Mouse (Mus musculus) lung, postnatal 10 days (tissue): ENCODE measurements around the gene Sstr4.
A peak's percentile ranks its signal among the peaks of the same experiment; 100 is the strongest.

Experiments
- DNase-seq: peaks from one replicate; pipeline ENCODE4 v3.0.0; 2021

The Sstr4 gene

DNA sequence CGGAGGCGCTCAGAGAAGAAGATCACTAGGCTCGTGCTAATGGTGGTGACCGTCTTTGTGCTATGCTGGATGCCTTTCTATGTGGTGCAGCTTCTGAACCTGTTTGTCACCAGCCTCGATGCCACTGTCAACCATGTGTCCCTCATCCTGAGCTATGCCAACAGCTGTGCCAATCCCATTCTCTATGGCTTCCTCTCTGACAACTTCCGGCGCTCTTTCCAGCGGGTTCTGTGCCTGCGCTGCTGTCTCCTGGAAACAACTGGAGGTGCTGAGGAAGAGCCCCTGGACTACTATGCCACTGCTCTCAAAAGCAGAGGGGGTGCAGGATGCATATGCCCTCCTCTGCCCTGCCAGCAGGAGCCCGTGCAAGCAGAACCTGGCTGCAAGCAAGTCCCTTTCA, 1.1 kb downstream of the Sstr4 start:
- no peak for DNase-seq

- peak; percentile 59 for DNase-seq
Measured at GRCm38 (mm10) chr2:148397015-148397783, 2.1 kb downstream of the Sstr4 start.

DNA sequence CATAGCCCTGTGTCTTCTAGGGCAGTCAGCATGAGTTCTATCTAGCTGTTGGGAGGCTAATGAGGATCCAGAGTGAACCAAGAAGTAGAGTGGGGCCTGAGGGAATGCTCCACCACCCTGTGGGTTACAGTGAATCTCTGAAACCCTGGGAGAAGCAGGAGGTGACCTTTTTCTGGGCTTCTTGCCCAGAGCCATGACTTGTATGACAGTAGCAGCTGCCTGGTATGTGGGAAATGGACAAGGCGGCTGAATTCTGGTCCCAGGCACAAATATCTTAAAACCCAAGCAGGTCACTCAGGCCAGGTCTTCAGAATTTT, 2.6 kb downstream of the Sstr4 start:
- DNase-seq = peak; percentile 69

DNA sequence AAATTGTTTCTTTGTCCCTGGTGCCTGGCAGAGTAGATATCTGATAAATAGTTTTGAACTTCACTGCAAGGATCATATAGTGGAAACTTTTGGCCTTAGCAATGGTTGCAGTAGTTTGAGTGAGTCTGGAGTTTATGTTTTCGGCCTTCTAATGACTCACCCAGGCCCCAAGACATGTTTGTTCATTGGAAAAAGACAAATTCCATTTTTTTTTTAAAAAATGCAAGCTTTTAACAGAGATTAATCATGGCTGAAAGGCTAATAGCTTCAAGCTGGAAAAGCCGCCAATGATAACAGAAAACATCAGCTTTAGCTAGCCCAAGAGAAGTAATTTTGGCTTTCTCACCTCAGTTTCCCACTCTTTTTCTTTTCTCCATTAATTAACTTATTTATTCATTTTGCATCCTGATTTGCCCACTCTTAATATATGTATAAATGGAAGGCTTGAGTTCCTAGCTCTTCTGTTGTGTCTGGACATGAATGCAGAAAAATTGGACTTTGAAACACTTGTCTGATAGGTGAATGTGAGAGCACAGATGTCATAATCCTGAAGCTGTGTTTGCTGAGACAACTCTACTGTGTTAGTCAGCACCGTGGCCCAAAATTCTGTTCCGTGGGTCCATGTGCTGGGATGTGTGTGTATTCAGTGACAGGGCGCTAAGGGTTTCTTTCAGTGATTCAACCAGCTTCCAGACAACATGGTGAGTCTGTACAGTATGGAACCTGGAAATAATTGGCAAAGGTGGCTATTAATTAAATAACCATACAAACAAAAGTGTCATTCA, 3.9 kb downstream of the Sstr4 start:
- DNase-seq = no peak

GRCm38 (mm10) chr2:148402227-148402626, 7.1 kb downstream of the Sstr4 start:
- DNase-seq = peak; percentile 27

GRCm38 (mm10) chr2:148404906-148405305, 9.8 kb downstream of the Sstr4 start:
- DNase-seq = no peak

DNA sequence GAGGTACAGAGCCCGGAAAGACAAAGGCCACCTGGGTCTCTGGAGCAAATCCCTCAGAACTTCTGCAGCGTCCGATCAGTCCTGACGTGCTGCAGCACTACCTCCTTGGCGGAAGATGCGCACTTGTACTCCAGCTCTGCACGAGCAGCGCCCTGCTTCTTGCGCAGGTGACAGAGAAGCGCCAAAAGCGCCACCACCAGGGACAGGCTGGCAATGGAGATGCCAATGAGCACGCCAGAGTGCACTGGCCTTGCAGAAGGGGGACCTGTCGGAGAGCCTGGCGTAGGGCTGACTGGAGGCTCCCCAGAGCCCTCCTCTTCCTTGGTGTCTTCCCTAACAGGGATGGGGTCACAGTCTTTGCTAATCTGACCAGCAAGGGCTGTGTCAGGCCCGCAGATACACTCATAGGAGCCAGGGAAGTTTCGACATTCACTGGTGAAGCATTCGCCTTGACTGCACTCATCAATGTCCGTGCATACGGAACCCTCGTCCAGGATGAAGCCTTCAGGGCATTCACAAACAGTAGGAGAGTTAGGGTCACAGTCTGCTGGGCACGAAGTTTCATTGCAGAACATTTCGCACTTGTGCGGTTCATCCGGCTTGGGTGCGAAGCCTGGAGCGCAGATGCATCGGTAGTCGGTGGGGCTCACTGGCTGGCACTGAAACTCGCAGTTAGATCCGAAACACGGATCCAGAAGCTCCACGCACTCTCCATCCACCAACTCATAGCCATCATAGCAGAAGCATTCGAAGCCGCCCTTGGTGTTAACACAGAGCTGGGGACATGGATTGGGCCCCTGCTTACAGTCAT, 11.2 kb downstream of the Sstr4 start:
- peak; percentile 64 for DNase-seq

DNA sequence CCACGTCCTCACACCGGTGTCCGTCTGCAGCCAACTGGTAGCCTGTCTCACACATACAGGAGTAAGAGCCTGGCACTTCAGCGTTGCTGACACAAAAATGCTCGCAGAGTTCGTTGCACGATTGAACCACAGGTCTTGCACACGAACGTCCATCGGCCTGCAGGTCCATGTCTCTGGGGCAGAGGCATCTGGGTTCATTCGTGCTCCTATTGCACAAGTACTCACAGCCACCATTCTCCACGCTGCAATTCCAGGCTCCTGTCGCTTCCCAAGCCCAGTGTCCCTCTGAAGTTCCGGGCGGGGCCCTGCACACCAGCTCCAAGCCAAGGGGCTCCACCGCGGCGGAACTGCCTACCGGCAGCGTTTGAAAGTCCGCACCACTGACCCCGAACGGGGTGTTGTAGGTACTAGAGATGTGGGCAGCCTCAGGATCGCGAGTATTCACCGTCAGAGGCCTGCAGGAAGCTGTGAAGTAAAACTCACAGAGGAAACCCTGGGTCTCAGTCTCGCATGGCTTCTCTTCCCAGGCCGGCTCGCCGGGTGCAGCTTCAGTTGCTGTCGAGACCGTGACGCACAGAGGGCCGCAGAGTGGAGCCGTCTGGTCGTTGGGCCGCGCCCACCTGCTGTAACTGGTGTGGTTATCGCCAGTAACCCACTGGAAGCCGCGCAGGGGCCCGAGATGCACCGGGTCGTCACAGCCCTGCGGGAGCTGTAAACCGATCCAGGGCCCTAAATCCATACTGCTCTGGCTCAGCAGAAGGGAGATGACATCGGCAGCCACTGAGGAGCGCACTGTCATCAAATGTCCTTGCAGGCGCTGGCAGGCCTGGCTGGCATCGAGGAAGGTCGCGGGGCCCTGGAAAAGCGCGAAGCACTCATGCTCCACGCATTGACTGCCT, 12.1 kb downstream of the Sstr4 start:
- peak; percentile 74 for DNase-seq

DNA sequence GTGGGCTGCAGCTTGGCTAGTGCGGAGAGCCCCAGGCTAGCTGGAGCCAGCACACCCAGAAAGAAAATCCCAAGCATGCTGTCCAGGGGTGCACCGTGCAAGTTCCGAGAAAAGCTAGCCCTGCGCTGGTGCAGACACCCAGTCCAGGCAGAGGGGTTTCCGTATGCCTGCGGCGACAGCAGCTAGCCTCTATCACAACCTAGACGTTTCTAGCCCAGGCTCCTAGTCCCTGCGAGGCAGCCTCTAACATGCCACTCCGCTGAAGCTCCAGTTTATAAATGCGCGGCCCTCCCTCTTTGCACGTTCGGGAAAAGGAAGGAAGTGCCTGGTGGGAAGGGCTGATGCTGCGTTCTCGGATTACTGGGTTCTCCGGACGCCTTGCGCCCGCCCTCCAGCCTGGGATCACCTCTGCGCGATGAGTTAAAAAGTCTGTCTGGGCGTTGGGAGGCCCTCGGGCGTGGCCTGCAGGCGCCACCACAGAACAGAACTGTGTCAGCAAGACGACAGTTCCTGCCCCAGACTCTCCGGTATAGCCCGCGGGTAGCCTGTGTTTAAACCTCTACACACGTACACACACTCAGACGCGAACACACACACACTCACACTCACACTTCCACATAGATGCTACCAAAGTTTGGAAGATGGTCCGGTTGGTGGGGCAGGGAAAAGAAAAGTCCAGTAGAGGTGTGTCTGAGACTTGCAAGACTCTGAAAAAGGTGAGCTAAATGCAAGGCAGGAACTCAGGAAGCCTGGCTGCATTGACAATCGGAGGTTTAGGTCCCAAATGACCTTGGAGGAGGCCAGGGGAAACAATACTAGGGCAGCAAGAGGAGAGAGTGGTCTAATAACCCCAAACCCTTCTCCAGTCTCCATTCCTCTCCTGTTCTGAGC, 13.0 kb downstream of the Sstr4 start, which contains the start of gene Thbd:
TSS of gene Thbd (minus strand) at position 319 of the 891 bp plus-strand sequence.
- DNase-seq = peak; percentile 92

DNA sequence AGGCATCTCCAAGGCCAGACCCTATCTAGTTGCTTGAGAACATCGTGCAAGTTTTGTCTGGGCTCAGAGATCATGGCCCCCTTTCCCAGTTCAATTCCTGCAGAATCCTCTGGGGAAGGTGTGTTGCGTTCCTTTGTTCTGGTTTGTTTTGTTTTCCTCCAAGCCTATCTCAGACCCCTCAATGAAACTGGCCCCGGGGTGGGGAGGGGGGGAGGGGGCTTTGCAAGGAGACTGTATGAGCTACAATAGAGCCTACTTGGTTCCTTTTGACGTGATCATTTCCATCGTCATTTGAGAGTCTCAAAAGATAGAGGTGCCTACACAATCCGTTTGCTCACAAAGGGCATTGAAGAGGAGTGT, 13.6 kb downstream of the Sstr4 start:
- DNase-seq = no peak

- DNase-seq = peak; percentile 96
Measured at GRCm38 (mm10) chr2:148409141-148409540, 14.0 kb downstream of the Sstr4 start.

DNA sequence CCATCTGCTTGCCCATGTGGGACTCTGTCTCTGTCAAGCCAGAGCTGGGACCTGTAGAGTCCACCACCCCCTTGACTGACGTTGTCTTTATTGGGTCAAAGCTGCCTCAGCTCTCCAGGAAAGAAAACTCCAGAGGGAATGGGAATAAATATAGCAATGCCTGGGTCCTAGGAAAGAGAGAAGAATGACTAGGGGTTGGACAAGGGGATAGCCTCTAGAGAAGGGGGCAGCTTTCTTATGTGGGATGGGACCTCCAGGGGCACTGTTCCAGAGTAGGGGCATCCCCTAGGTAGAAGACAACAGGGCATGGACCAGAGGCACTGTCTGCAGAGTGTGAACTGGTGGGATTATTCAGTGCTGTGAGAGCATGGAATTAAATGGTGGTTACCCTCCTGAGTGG, 14.7 kb downstream of the Sstr4 start:
- DNase-seq = no peak

GRCm38 (mm10) chr2:148419151-148419550, 24.0 kb downstream of the Sstr4 start:
- DNase-seq = no peak

- DNase-seq = peak; percentile 63
Measured at GRCm38 (mm10) chr2:148419776-148420175, 24.6 kb downstream of the Sstr4 start.

GRCm38 (mm10) chr2:148421112-148421511, 26.0 kb downstream of the Sstr4 start:
- no peak for DNase-seq

DNA sequence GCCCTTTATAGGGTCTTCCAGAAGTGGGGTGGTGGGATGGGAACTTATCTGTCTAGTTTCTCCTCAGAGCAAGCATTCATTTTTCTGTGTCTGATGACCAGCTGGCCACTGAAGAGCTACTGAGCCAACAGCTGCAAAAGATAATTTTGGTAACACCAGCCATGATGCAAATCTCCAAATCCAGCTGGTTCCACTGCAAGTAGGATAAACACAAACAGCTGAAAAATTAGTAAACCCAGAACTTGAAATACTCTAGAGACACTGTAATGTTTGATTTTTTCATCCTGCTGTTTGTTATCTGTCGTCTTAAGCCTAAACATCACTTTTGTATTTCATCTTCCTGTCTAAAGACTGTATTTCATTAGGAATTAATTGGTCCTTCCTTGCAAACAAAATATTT, 26.6 kb downstream of the Sstr4 start:
- peak; percentile 51 for DNase-seq

DNA sequence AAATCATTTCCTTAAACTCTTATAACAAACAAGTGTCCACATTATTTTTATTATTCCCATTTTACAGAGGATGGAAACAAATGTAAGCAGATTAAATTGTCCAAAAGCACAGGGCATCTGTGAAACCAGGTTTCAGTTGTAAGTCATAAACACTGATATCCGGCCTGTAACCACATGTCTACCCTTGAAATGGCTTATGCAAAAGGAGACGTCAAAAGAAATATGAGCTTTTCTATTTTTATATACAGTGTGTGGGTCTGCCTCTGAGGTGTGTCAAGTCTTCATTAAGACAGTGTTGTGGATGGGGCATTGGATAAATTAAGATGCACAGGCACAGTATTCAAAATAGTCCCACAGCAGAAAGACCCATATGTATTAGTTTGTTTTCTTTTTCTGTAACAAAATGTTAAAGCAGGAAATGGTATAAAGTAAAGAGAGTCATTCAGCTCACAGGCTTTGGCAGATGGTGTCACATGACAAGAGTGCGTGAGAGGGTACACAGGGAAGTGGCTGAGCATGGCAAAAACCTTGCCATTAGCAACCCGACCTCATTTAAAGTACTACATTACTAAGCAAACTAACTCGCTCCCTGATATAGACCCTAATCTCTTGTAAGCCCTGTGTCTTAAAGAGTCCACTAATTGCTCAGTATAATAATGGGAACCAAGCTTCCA, 30.7 kb downstream of the Sstr4 start:
- DNase-seq = no peak

- DNase-seq = no peak
Measured at GRCm38 (mm10) chr2:148427553-148427952, 32.4 kb downstream of the Sstr4 start.

GRCm38 (mm10) chr2:148428523-148428922, 33.4 kb downstream of the Sstr4 start:
- DNase-seq = no peak

DNA sequence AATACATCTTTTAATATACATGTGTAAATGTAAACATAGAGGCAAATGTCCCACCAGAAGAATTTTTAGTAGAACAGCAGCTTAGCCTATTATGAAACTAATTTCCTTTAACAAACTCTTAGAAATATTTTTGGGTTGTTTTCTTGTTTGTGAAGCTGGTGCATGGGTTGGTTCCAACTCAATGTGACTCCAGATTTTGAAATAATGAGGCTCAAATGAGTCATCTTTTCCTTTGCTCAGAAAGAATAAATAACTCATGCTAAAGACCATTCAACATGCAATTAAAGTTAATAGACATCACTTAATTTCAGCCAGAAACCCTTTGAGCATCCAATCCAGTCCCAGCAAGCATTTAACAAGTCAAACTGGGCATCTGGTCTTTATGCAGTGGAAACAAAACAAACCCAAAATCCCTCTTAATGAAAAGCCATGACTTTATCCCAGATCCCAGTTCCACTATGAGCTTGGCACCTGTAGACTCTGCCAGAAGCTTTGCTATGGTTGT, 33.9 kb downstream of the Sstr4 start:
- no peak for DNase-seq

- no peak for DNase-seq
Measured at GRCm38 (mm10) chr2:148430941-148431340, 35.8 kb downstream of the Sstr4 start.
